Mouse (Mus musculus): ENCODE results near the gene Lcn10.

- TF ChIP-seq CTCF (IDR thresholded peaks at IDR 0.05; ENCODE audit: control insufficient read depth, insufficient read depth, low read length) = no peak
- TF ChIP-seq POLR2A (IDR thresholded peaks at IDR 0.05; ENCODE audit: borderline replicate concordance, control insufficient read depth, low read depth, low read length) = no peak
These were observed 21.1 kb upstream of the Lcn10 start for GRCm38 (mm10) chr2:25661245-25661970.

Data from bone marrow, adult 2 months (tissue).